Mouse (Mus musculus): Measurements from ENCODE around the gene Rbpj. TPM values are rescaled to one million over a fixed set of nuclear protein-coding genes. Genes with fewer than 3 reads are reported as not detected.

Rbpj gene
- total RNA-seq, 1 experiment from 2014 or later: 31.4 TPM

GRCm38 (mm10) chr5:53469098-53469776, 3.3 kb downstream of the Rbpj start:
- no peak for DNase-seq

DNA sequence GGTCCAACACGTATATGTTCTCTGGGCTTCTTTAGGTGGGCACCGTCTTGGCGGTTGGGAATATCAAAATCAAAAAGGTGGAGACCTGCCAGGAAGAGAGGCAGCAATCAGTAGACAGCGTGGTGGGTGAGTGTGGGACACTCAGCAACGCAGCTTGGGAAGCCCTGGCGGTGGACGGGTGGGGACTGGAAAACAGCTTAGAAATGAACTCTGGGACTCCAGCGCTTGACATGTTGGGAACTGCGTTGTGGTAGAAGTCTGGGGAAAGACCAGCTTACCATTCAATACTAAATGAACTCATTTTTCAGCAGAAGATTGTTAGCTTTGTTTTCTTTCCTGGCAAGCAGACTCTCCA, 3.8 kb downstream of the Rbpj start:
- no peak for DNase-seq

DNA sequence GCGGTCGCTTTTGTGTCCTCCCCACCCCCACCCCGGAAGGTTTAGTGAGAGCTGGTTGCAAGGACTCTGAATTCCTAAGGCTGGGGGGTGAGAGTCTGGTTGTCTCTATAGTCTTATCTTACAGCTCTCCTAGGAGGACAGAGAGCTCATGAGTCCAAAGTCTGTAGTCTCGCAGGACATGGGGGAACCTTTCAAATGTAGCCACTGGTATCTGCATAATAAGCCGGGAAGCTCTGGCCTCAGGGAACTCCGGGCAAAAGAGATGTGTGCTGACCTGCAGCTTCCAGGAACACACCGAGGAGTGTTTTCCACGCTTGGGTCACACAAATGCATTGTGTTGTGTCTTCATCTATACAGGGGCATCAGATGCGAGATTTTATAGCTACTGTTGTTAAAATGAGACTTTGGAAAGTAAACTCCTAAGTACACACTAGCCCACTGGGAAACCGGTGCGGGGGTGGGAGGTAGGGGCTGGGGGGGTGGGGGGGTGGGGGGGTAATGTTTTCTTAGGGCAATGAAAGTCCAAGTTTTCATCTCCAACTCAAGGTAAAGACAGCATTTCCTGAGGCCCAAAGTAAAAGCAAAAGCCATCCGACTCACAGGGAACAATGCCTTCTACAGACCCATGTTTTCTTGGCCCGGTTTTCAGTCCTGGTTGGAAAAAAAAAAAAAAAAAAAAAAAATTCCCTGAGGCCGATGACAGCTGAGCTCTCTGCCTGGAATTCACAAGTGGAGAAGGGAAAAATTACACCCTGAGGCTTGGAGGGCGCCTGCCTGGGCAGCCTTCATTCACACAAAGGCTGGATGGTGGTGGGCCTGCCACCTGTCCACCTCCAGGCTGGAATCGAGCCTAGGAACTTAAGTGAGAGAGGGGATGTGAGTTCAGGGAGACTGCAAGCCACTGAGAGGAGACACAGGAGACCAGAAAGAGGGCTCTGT, 4.5 kb downstream of the Rbpj start:
- no peak for DNase-seq

DNA sequence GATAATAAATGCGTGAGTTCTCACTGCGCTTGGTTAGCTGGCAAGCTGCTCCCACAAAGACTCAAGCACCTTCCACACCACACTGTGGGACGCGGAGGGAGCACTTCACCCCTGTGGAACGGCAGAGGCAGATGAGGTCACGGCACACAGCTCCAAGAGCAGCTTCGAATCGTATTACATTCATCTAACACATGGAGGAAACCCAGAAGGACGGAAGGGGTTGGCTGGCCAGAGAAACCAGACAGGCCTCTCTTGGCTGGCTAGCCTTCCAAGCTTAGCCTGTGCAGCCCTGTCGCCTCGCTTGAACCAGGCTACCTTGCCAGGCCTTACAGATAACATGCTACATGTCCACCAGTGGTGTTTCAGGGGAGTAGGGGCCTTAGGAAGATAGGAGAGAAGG, 6.5 kb downstream of the Rbpj start:
- DNase-seq: no peak

- peak; percentile 55 for DNase-seq
These were observed 13.2 kb downstream of the Rbpj start for GRCm38 (mm10) chr5:53479161-53479560.

DNA sequence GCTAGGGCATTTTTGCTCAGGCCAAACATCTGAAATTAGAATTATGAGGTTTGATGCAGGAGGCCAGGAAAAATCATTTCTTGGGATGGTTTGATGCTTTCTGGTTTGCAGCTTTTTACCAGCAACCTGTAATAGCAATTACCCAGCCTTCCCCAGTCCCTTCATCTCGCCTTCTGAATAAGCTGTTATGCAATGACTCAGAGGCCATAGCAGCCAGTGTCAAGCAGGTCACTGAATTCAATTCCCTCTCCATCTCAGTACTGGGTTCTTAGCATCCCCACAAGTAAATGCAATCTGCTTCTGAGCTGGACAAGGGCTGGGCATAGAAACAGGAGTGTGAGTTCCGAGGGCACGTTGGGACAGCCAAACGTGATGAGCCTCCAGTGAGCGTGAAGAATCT, 13.9 kb downstream of the Rbpj start:
- DNase-seq: peak; percentile 27

- DNase-seq: no peak
These were observed 15.1 kb downstream of the Rbpj start for GRCm38 (mm10) chr5:53481021-53481420.

DNA sequence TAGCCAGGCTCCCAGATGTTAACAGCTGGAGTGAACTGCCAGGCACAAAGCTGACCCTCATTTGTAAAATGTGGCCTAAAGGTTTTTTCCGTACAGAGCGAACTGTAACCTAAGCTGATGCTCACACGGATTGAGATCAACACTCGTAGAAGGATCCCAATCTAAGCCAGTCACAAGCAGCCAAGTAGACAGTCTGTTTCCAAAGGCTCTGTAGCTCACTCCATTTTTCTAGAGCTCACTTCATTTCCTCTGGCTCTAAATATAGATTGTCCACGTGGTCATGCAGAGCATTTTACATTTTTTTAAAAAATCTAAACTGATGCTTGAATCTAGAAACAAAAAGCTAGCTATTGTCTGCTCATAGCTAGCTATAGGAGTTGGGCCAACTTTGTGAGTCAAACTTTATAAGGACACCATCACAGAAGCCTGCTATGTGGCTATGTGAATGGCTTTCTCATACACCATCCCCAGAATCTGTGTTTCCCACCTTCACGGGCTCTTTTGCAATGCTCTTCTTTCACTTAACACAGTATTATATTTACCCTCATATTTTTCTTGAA, 19.2 kb downstream of the Rbpj start:
- no peak for DNase-seq

DNA sequence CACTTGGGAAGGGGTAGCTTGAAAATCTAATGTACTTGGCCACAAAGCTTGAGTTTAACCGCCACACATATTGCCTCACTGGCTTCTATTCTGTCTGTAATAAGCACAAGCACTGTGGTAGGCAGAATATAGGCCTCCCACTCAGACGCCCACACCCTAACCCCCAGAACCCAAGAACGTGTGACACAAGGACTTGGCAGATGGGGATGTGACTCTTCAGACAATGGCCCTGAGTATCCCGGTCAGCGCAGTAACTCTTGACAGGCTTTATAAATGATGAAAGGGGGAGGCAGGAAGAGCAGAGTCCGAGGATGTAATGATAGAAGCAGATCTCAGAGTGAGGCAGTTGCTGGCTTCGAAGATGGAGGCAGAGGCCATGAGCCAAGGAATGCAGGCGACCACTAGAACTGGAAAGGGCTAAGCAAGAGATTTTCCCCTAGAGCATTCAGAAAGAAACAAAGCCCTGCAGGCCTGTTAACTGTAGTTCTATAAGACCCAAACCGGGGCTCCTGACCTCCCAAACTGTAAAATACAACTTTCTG, 20.1 kb downstream of the Rbpj start:
- peak; percentile 51 for DNase-seq

DNA sequence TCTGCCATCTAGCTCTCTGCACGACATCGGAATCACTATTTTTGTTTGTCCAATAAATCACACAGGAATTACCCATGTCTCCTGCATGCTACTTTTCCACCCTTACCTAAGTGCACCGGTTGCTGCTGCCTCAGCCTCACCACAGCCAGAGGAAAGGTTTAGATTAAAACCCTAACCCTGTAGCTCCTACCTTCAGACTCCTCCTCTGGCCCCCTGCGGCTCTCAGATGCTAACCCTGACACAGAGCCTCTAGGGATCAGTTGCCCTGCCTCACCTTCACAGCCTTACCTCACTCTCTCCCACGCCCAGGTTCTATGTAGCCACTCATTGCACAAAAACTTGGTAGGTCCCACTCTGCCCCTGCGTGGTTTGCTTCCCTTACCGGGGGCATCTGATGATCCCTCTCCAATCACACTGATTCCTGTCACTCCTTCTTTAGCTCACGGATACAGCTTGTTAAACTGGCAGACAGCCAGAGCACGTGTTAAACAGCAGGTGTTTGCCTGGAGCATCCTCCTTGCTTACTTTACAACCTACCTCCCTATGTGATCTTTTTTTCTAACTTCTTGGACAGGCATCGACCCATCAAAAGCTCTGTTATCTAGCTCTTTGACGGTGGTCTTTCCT, 21.1 kb downstream of the Rbpj start:
- no peak for DNase-seq

DNA sequence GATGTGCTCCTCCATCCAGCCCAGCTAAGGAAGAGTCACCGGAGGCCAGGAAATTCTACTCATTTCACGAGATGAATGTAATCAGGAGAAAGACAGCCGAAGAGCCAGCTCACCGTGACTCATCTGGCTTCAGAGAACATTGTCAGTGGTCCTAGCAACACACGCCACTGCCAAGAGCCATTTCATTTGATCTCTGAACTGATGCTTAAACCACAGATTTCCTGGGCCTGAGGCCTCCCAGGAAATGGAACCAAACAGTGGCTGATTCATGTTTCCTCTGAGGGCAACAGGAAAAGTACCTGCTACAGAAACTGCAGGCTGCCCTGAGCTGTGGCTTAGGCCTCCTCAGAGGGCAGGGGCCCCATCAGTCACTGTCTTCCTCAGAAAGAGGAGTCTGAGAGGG, 24.7 kb downstream of the Rbpj start:
- peak; percentile 67 for DNase-seq

- no peak for DNase-seq
These were observed 27.8 kb downstream of the Rbpj start for GRCm38 (mm10) chr5:53493756-53494155.

DNA sequence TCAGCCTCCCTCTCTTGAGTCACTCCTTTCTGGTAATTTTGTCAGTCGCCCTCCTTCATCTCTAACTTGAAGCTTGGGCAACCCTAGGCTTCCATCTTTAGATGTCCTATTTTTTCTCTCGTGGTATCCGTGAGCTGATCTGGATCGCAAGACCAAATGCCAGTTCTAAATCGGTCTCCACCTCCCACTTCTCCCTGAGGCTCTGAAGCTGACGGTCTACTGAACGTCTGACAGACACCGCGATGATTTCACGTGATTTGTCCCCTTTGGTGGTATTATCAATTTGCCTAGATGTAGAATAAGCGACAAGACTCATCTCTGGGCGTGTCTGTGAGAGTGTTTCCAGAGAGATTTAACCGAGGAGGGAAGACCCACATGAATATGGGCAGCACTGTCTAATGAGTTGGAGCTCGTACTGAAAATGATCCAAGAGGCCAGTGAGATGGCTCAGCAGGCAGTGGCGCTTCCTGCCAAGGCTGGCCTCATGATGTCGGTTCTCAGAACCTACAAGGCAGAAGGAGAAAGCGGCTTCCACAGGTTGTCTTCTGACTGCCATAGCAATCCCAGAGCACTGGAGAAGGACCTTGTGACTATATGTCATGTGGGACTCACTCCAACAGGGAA, 28.7 kb downstream of the Rbpj start:
- no peak for DNase-seq

- DNase-seq: no peak
These were observed 31.0 kb downstream of the Rbpj start for GRCm38 (mm10) chr5:53496846-53497549.

GRCm38 (mm10) chr5:53499571-53499970, 33.6 kb downstream of the Rbpj start:
- DNase-seq: no peak

- no peak for DNase-seq
These were observed 34.7 kb downstream of the Rbpj start for GRCm38 (mm10) chr5:53500509-53501145.

DNA sequence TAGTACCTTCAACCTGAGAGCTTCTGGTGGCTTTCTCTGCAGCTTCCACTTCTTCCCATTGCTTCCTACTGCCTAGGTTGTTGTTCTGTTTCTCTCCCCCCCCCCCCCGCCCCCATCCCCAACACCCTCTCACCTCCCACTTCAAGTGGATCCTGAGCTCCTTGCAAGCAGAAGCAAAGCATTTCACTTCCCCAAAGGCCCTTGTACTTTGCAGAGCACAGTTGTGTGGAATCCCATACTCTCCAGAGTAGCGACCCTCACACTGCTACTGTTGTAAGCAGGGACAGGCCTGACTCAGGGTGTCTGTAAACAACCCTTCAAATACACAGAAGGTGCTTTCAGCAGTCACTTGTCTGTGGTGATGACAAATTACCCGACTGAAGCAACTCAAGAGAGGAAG, 37.3 kb downstream of the Rbpj start:
- no peak for DNase-seq

DNA sequence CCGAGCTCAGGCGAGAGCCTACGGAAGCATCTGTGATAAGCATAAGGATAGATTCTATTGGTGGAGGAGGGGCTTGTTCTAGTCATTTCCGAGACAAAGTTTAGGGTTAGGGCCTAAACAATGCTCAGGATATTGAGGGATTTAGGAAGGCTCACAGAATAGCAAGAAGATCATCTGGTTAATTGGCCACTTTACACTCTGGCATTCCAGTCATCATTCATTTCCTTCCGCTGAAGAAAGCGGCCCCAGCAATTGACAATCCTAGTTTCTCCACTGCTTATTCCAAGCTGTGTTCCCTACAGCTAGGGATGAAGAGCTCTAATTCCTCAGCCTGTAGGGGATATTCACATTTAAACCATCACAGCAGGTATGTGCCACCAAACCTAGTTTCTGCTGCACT, 39.8 kb downstream of the Rbpj start:
- DNase-seq: no peak

DNA sequence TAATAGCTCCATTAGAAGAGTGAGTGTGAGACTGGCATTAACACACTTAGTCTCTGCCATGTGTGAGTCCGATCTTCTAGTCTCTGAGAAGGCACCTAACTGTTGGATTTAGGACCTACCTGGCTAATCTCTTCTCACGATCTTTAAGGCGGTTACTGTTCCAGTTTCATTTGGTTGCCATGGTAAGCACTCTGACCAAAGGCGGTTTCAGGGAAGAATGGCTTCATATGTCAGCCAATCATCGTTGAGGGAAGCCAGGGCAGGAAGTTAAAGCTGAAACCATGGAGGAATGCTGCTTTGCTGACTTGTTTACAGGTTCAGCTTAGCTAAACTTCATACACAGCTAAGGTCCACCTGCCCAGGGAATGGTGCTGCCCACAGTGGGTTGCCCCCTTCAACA, 41.4 kb downstream of the Rbpj start:
- no peak for DNase-seq

DNA sequence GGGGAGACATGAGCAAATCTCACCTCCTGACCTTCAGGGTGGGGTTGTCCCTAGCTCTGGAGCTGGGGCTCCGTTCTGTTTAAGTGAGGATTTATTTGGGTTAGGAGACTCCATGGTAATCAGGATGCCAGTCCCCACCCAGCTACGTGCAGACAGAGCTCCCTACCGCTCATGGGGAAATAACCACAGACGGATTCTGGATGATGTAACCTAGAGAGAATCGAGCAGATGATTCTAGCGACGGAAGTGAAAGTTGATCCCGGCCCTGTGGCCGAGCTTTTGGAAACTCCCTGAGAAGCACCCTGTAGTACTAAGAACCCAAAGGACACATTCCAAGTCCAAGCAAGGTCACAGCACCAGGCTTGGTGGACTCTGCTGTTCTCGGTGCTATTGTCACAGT, 43.5 kb downstream of the Rbpj start:
- DNase-seq: peak; percentile 18

- DNase-seq: no peak
These were observed 44.0 kb downstream of the Rbpj start for GRCm38 (mm10) chr5:53509927-53510326.
